Mouse (Mus musculus) CD4-positive naive resting alpha-beta T cell, adult 76 days (primary cell): ENCODE data around the gene Gm20481. TPM values are rescaled to one million over a fixed set of nuclear protein-coding genes. Genes with fewer than 3 reads are reported as not detected.

Experiments
- total RNA-seq: library from RNA; stranded (reverse); gene quantifications from one replicate; pipeline ENCODE4 v1.2.4, GENCODE M21; 2023

Gm20481 gene
- not detected for total RNA-seq

DNA sequence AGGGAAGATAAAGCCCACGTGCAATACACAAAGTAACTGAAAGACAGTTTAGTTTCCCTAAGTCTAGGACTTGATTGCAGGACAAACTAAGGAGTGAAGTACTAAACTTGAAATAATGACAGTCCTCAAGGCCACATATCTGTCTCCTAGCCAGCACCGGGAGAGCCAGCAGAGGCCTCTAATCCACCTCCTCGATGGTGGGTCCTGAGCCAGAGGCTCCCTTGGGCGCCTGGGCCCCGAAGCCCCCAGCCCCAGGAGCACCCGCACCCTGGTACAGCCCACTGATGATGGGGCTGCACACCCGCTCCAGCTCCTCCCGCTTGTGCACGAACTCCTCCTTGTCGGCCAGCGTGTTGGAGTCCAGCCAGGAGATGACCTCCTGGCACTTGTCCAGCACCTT, at the start of gene Gm20481:
Gene Gm20481, plus strand, starts transcription at position 91 of the 400 bp plus-strand sequence.

DNA sequence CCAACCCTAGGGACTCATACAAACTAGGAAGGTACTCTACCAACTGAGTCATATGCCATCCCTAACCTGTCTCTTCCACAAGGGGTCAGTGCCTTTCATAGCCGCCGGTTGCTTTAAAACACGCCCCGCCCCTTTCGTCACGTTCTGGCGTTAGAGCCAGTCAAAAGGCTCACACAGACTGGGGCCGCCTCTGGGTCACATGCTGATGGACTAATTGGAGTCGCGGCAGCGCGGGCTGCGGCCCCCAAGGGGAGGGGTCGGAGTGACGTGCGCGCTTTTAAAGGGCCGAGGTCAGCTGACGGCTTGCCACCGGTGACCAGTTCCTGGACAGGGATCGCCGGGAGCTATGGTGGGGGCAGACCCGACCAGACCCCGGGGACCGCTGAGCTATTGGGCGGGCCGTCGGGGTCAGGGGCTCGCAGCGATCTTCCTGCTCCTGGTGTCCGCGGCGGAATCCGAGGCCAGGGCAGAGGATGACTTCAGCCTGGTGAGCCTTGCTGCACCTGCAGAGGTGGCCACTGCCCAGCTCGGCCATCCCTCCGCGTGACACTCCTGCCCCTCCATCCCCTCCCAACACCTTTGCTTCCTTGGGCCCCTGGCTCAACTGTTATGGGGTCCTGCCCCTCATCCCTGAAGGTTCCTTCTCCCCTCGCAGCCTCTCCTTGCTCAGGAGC, 38.5 kb upstream of the Gm20481 start, which contains the start of gene Neu1:
Gene Neu1, plus strand, starts transcription at position 193 of the 674 bp plus-strand sequence.

DNA sequence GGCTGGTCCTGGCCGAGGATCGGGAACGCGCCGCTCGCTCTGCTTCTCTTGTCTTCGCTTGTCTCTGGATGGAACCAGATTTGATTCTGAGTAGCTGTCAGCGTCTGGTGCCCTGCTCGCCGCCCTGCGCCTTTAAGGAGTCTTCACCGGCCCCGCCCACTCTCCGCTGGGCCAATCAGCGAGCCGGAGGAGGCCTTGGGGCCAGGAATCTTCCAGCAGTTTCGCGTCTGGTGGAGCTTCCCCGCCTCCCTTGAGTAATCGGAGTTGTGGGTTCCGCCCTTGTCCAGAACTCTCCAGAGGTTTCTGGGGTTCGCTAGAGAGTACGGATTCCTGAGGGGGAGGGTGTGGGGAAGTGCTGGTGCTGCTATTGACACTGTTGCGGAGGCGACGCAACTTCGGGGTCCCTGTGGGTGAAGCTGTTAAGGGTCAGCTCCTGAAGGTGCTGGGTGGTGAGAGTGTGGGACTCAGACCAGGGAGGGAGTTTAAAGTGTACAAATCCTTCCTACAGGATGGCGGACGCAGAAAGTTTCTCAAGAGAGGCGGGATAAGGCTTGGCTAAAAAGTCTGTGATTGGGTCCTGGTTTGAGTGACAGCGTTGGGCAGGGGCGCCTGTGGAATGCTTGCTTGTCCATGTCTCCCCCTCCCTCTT, 10.5 kb upstream of the Gm20481 start, which contains the start of gene Hspa1b:
Gene Hspa1b, minus strand, starts transcription at position 109 of the 649 bp plus-strand sequence.

DNA sequence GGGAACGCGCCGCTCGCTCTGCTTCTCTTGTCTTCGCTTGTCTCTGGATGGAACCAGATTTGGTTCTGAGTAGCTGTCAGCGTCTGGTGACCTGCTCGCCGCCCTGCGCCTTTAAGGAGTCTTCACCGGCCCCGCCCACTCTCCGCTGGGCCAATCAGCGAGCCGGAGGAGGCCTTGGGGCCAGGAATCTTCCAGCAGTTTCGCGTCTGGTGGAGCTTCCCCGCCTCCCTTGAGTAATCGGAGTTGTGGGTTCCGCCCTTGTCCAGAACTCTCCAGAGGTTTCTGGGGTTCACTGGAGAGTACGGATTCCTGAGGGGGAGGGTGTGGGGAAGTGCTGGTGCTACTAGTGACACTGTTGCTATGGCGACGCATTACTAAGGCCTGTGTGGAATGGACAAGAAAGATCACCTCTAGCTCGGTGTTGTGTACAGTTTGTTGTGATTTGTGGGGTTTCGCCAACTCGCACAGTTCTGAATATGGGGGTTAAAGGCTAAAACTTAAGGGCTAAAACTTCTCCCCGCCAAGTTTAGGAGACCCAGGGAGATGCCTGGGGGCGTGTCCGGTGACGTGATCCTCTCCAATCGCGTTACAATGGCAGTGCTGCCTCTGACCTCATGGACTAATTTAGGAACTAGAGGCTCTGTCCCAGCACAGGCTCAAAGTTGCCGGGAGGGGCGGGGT, 2.5 kb downstream of the Gm20481 start, which contains the start of the genes Hspa1a and Hspa1l:
Gene Hspa1a, minus strand, starts transcription at position 88 of the 681 bp plus-strand sequence.
Gene Hspa1l, plus strand, starts transcription at position 635 of the 681 bp plus-strand sequence.

DNA sequence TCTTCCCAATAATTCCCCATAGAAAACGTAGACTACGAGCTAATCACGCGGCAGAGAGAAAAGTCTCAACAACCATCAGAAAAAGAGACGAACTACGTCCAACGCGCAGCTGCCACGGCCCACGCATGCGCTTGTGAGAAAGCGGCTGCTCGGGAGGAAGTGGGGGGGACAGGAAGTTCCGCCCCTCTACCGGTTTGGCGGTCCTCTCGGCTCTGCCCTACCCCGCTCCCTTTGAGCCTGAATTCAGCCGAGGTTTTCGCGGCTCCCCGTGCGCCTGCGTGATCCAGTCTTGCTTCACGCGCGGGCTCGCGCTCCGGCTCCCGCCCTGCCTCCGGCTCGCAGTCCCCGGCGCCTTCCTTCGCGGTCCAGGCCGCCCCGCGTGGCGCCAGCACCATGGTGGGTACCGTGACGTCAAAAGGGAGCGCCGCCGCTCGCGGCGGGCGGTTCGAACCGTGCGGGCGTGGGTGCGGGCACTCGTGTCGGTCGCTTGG, 12.0 kb downstream of the Gm20481 start, which contains the start of gene Lsm2:
Gene Lsm2, plus strand, starts transcription at position 173 of the 491 bp plus-strand sequence.

DNA sequence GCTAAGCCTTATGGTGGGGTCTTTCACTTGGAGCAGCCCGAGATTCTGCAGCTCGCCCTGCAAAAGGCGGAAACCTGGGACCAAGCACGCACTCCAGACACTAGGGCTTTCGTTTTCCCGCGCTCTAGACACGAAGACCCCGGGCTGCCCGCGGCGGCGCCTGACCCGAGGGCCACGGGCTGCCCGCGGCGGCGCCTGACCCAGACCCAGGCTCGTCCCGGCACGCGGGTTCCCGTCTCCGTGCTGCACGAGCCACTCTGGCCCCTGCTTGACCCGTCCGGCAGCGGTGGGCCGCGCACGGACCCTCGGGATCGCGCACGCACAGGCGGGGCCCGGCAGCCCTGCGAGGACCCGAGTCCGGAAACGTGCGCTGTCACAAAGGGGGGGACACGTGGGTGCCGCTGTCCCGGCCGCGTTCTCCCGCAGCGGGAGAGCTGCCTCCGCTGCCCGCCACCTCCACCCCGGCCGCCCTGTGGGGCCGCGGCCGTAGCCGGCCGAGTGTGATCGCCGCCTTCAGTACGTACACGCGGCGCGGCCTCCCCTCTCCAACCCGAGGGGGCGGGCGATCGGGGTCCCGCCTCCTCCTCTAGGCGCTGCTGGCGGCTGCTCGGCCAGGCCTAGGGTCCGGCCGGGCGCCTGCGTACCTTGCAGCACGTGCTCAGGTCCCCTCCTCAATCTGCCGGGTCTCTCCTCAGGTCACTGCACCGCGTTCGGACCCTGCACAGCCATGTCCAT, 31.2 kb downstream of the Gm20481 start, which contains the start of gene Vars:
Gene Vars, plus strand, starts transcription at position 271 of the 735 bp plus-strand sequence.

DNA sequence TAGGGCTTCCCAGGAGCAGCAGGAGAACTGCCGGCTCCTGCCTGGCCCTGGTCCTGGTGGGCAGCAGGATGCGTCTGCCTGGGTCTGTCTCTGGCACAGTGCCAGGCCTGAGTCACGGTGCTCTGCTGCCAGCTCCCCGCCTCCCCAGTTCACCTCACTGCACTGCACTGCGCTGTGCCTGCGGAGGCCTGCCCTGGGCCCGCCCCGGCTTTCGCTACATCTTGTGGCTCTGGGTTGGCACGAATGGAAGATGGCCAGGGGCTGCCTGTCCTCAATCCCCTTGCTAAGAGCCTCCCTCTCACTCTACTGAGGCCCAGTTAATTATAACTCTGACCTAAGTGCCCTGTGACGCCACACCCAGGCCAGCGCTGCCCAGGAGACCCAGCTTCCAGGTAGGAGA, 46.7 kb downstream of the Gm20481 start, which contains the start of gene Vwa7:
Gene Vwa7, plus strand, starts transcription at position 204 of the 400 bp plus-strand sequence.

Other genes starting within 250 kb of the Gm20481 start
- gene C4b, start 226.0 kb upstream of the Gm20481 start, total RNA-seq, result 0.70 TPM
- gene Cyp21a1, start 165.4 kb upstream of the Gm20481 start, total RNA-seq, result not detected
- 55.8 TPM for gene Stk19, start 133.0 kb upstream of the Gm20481 start, total RNA-seq
- 86.0 TPM for gene Dxo, start 132.9 kb upstream of the Gm20481 start, total RNA-seq
- gene Skiv2l, start 119.7 kb upstream of the Gm20481 start, total RNA-seq, result 121 TPM
- 22.0 TPM for gene Nelfe, start 119.5 kb upstream of the Gm20481 start, total RNA-seq
- gene Cfb, start 107.4 kb upstream of the Gm20481 start, total RNA-seq, result 0.64 TPM
- gene Zbtb12, start 90.4 kb upstream of the Gm20481 start, total RNA-seq, result 4.4 TPM
- gene Gm20547, start 87.9 kb upstream of the Gm20481 start, total RNA-seq, result 0.38 TPM
- 1.6 TPM for gene C2, start 71.6 kb upstream of the Gm20481 start, total RNA-seq
- gene Ehmt2, start 71.4 kb upstream of the Gm20481 start, total RNA-seq, result 113 TPM
- not detected for gene Slc44a4, start 55.4 kb upstream of the Gm20481 start, total RNA-seq
- 44.2 TPM for gene Neu1, start 38.7 kb upstream of the Gm20481 start, total RNA-seq
- gene Hspa1b, start 10.7 kb upstream of the Gm20481 start, total RNA-seq, result 97.6 TPM
- gene Hspa1a, start 2.2 kb downstream of the Gm20481 start, total RNA-seq, result 57.4 TPM
- not detected for gene Hspa1l, start 2.8 kb downstream of the Gm20481 start, total RNA-seq
- gene Lsm2, start 11.9 kb downstream of the Gm20481 start, total RNA-seq, result 24.0 TPM
- 85.0 TPM for gene Vars, start 31.1 kb downstream of the Gm20481 start, total RNA-seq
- gene Vwa7, start 46.7 kb downstream of the Gm20481 start, total RNA-seq, result not detected
- gene Sapcd1, start 58.1 kb downstream of the Gm20481 start, total RNA-seq, result 1.4 TPM
- 3.2 TPM for gene Msh5, start 76.8 kb downstream of the Gm20481 start, total RNA-seq
- gene Clic1, start 80.1 kb downstream of the Gm20481 start, total RNA-seq, result 137 TPM
- 0.70 TPM for gene Ddah2, start 89.1 kb downstream of the Gm20481 start, total RNA-seq
- gene Ly6g6c, start 95.5 kb downstream of the Gm20481 start, total RNA-seq, result not detected
- gene Mpig6b, start 96.3 kb downstream of the Gm20481 start, total RNA-seq, result not detected
- gene Ly6g6e, start 107.0 kb downstream of the Gm20481 start, total RNA-seq, result not detected
- not detected for gene Ly6g6d, start 108.2 kb downstream of the Gm20481 start, total RNA-seq
- gene Ly6g6f, start 115.7 kb downstream of the Gm20481 start, total RNA-seq, result not detected
- 60.6 TPM for gene Abhd16a, start 119.4 kb downstream of the Gm20481 start, total RNA-seq
- not detected for gene Ly6g5c, start 138.4 kb downstream of the Gm20481 start, total RNA-seq
- gene Ly6g5b, start 145.5 kb downstream of the Gm20481 start, total RNA-seq, result 1.5 TPM
- gene Gpank1, start 151.5 kb downstream of the Gm20481 start, total RNA-seq, result 28.7 TPM
- 118 TPM for gene Csnk2b, start 152.1 kb downstream of the Gm20481 start, total RNA-seq
- gene D17H6S53E, start 156.5 kb downstream of the Gm20481 start, total RNA-seq, result 15.3 TPM
- gene Apom, start 162.1 kb downstream of the Gm20481 start, total RNA-seq, result not detected
- gene Bag6, start 165.3 kb downstream of the Gm20481 start, total RNA-seq, result 487 TPM
- 292 TPM for gene Prrc2a, start 195.0 kb downstream of the Gm20481 start, total RNA-seq
- 8.6 TPM for gene Aif1, start 206.2 kb downstream of the Gm20481 start, total RNA-seq
- 9.5 TPM for gene Lst1, start 218.5 kb downstream of the Gm20481 start, total RNA-seq
- 417 TPM for gene Ltb, start 224.5 kb downstream of the Gm20481 start, total RNA-seq
- 11.3 TPM for gene Tnf, start 232.1 kb downstream of the Gm20481 start, total RNA-seq
- 15.7 TPM for gene Lta, start 235.4 kb downstream of the Gm20481 start, total RNA-seq